Mouse (Mus musculus): ENCODE measurements around the gene Itih4. TPM values are rescaled to one million over a fixed set of nuclear protein-coding genes. Genes with fewer than 3 reads are reported as not detected.

Itih4 gene
- polyA plus RNA-seq, 1 experiment from 2014 or later: not detected

- no peak overlapping the region for H3K4me3 ChIP-seq
- H3K4me2 ChIP-seq (replicated peaks): no peak overlapping the region
- no peaks in the 10 kb centered on the region for H3K36me3 ChIP-seq
- no peaks in the 10 kb centered on the region for H3K4me1 ChIP-seq
- H3K27me3 ChIP-seq: no peaks in the 10 kb centered on the region
- H3K9ac ChIP-seq (replicated peaks): no peak overlapping the region
- no peak for ATAC-seq (ENCODE audit: low FRiP score, low read depth)
- no peaks in the 10 kb centered on the region for H3K9me3 ChIP-seq
- H3K27ac ChIP-seq (replicated peaks): no peak overlapping the region
- WGBS: 89% methylated on average over 5 of the region's 5 CpGs
Observed at GRCm38 (mm10) chr14:30913404-30913803, 27.1 kb downstream of the Itih4 start.

GRCm38 (mm10) chr14:30916516-30916915, 30.2 kb downstream of the Itih4 start:
- H3K4me1 ChIP-seq: no peaks in the 10 kb centered on the region
- no peak overlapping the region for H3K4me3 ChIP-seq
- no peak for ATAC-seq (ENCODE audit: low FRiP score, low read depth)
- WGBS: 90% methylated on average over 1 of the region's 1 CpGs
- no peak overlapping the region for H3K27ac ChIP-seq (replicated peaks)
- no peaks in the 10 kb centered on the region for H3K9me3 ChIP-seq
- H3K9ac ChIP-seq (replicated peaks): no peak overlapping the region
- H3K36me3 ChIP-seq: no peaks in the 10 kb centered on the region
- no peak overlapping the region for H3K4me2 ChIP-seq (replicated peaks)
- H3K27me3 ChIP-seq: no peaks in the 10 kb centered on the region

GRCm38 (mm10) chr14:30922053-30922670, 35.9 kb downstream of the Itih4 start:
- Histone ChIP-seq H3K27ac (replicated peaks) (no peak overlapping the region), H3K4me1 (no peaks in the 10 kb centered on the region), H3K9ac (replicated peaks) (no peak overlapping the region), H3K9me3 (no peaks in the 10 kb centered on the region), H3K27me3 (no peaks in the 10 kb centered on the region), H3K36me3 (no peaks in the 10 kb centered on the region), H3K4me3 (no peak overlapping the region), H3K4me2 (replicated peaks) (no peak overlapping the region)
- WGBS: 58% methylated on average over 8 of the region's 8 CpGs
- ATAC-seq (ENCODE audit: low FRiP score, low read depth): no peak

GRCm38 (mm10) chr14:30923375-30924105, 37.3 kb downstream of the Itih4 start, which contains the start of gene Itih3:
Gene Itih3 (minus strand): TSS chr14:30923760.
- WGBS: 72% methylated on average over 6 of the region's 6 CpGs
- no peak within 1 kb of the TSS for H3K4me3 ChIP-seq
- no peak for ATAC-seq (ENCODE audit: low FRiP score, low read depth)
- no peak within 1 kb of the TSS for H3K9ac ChIP-seq (replicated peaks)
- no peaks in the 10 kb centered on the region for H3K36me3 ChIP-seq
- no peaks in the 10 kb centered on the region for H3K4me1 ChIP-seq
- no peak within 1 kb of the TSS for H3K4me2 ChIP-seq (replicated peaks)
- H3K27me3 ChIP-seq: no peaks in the 10 kb centered on the region
- no peaks in the 10 kb centered on the region for H3K9me3 ChIP-seq
- H3K27ac ChIP-seq (replicated peaks): no peak within 1 kb of the TSS

DNA sequence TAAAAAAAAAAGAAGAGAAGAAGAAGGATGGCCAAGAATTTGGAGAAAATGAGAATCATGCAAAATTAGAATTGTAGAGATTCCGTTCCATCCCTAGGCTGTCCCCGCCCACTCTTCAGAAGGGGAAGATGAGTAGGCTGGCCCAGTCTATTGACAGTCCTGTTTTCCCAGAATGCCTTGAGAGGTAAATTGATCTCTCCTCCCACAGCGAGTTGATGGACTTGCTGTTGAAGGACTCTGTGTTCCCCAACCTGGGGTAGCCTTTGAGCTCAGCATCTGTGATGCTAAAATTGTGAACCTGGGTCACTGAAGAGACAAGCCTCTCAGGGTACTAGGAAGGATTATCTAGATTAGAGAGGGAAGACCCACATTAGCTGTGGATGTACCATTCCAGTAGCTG, 39.2 kb downstream of the Itih4 start:
- WGBS: 98% methylated on average over 3 of the region's 3 CpGs

DNA sequence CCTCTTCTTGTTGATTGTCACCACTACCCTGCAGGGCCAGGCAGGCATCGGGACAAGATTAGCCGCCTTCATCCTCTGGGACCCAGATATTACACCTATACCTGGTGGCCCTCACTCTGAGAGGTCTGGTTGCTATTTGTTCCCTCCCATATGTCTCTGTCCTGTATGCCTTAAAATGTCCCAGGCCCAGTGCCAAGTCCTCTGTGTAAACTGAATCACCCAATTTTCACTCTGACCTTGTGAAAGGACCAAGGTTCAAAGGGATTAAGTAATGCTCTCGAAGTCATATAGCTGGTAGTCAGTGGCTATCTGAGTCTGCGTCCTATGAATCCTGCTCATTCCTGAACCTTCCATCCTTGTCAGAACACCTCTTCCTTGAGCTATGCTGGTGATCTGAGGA, 44.1 kb downstream of the Itih4 start:
- Histone ChIP-seq H3K4me3 (no peak overlapping the region), H3K27ac (replicated peaks) (no peak overlapping the region), H3K9me3 (no peaks in the 10 kb centered on the region), H3K4me1 (no peaks in the 10 kb centered on the region), H3K9ac (replicated peaks) (no peak overlapping the region), H3K4me2 (replicated peaks) (no peak overlapping the region), H3K36me3 (no peaks in the 10 kb centered on the region), H3K27me3 (no peaks in the 10 kb centered on the region)
- no peak for ATAC-seq (ENCODE audit: low FRiP score, low read depth)
- 86% methylated on average over 4 of the region's 4 CpGs for WGBS

More for the DNA sequence above, 39.2 kb downstream of the Itih4 start:
- H3K9ac ChIP-seq (replicated peaks): no peak overlapping the region
- H3K4me3 ChIP-seq: no peak overlapping the region
- no peak overlapping the region for H3K27ac ChIP-seq (replicated peaks)
- no peaks in the 10 kb centered on the region for H3K9me3 ChIP-seq
- no peaks in the 10 kb centered on the region for H3K27me3 ChIP-seq
- no peak for ATAC-seq (ENCODE audit: low FRiP score, low read depth)
- no peak overlapping the region for H3K4me2 ChIP-seq (replicated peaks)
- no peaks in the 10 kb centered on the region for H3K36me3 ChIP-seq
- no peaks in the 10 kb centered on the region for H3K4me1 ChIP-seq

- 86% methylated on average over 9 of the region's 9 CpGs for WGBS
Observed at GRCm38 (mm10) chr14:30933351-30933750, 47.1 kb downstream of the Itih4 start.

DNA sequence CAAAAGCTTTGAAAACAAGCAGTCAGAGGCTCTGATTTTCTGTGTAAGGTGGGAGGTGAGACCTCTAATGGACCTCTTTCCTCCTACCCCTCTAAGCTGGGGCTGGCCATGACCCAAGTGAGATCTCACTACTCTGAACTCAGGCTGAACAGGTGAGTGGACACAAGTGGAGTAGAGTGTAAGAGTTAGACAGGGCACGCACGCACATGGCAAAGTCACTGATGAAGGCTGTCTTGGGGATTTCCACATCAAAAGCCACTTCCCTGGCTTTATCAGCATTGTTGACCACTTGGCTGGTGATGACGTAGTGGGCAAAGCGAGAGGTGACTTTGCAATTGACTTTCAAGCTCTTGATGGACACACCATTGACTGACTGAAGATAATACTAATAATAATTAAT, 56.0 kb downstream of the Itih4 start:
- no peak overlapping the region for H3K4me2 ChIP-seq (replicated peaks)
- no peaks in the 10 kb centered on the region for H3K4me1 ChIP-seq
- H3K27ac ChIP-seq (replicated peaks): no peak overlapping the region
- no peaks in the 10 kb centered on the region for H3K36me3 ChIP-seq
- 88% methylated on average over 4 of the region's 4 CpGs for WGBS
- H3K27me3 ChIP-seq: 0 out of 2 replicates have a peak, but pooled peaks cover 4% of the 10 kb centered on the region
- no peaks in the 10 kb centered on the region for H3K9me3 ChIP-seq
- no peak overlapping the region for H3K9ac ChIP-seq (replicated peaks)
- no peak for ATAC-seq (ENCODE audit: low FRiP score, low read depth)
- no peak overlapping the region for H3K4me3 ChIP-seq

More at GRCm38 (mm10) chr14:30933351-30933750, 47.1 kb downstream of the Itih4 start:
- Histone ChIP-seq H3K4me1 (no peaks in the 10 kb centered on the region), H3K36me3 (no peaks in the 10 kb centered on the region), H3K4me3 (no peak overlapping the region), H3K27ac (replicated peaks) (no peak overlapping the region), H3K27me3 (no peaks in the 10 kb centered on the region), H3K4me2 (replicated peaks) (no peak overlapping the region), H3K9me3 (no peaks in the 10 kb centered on the region), H3K9ac (replicated peaks) (no peak overlapping the region)
- ATAC-seq (ENCODE audit: low FRiP score, low read depth): no peak

- no peak within 1 kb of the TSS for H3K4me3 ChIP-seq
- H3K9ac ChIP-seq (replicated peaks): no peak within 1 kb of the TSS
- no peaks in the 10 kb centered on the region for H3K4me1 ChIP-seq
- H3K27me3 ChIP-seq: 0 out of 2 replicates have a peak, but pooled peaks cover 7% of the 10 kb centered on the region
- no peak within 1 kb of the TSS for H3K4me2 ChIP-seq (replicated peaks)
- H3K36me3 ChIP-seq: no peaks in the 10 kb centered on the region
- no peak within 1 kb of the TSS for H3K27ac ChIP-seq (replicated peaks)
- ATAC-seq (ENCODE audit: low FRiP score, low read depth): no peak
- WGBS: 94% methylated on average over 7 of the region's 7 CpGs
- H3K9me3 ChIP-seq: no peaks in the 10 kb centered on the region
Observed at GRCm38 (mm10) chr14:30943038-30943437, 56.8 kb downstream of the Itih4 start, which contains the start of gene Itih1. Gene Itih1 (minus strand): TSS chr14:30943289.

DNA sequence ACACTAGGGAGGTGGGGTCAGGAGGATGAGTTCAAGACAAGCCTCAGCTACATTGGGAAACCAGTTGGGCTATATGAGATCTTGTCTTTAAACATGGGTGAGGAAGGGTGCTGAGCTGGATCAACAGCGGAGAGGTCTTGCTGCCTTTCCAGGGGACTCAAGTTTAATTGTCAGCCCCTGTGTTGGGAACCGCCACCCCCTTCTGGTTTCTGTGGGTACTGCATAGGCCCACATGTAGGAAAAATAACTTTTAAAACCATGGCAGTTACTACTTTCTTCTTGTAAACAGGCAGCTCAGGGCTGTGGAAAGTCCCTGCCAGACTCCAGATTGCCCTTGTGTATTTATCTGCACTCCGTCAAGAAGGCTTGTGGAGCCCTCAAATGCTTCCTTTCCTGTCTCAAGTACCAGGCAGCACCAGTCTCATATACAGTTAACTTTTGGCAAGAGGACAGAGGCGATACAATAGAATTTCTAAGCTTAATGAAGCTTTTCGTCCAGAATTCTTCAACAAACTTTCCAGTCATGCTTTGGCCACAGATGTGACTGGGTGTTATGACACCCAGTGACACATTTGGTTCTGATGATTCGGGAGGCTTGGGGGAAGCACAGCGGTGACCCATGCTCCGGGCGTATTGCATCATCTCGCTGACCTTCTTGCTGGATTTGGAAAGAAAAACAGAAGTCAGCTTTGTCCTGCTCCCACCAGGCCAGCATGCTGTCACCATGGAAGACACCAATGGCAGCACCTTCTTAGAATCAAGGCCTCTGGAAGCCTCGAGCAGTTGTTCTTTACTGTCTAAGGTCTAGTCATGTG, 57.8 kb downstream of the Itih4 start:
- no peaks in the 10 kb centered on the region for H3K36me3 ChIP-seq
- H3K9me3 ChIP-seq: no peaks in the 10 kb centered on the region
- no peak overlapping the region for H3K4me2 ChIP-seq (replicated peaks)
- H3K4me1 ChIP-seq: no peaks in the 10 kb centered on the region
- no peak for ATAC-seq (ENCODE audit: low FRiP score, low read depth)
- H3K27me3 ChIP-seq: peaks cover 10% of the 10 kb centered on the region; the same call in 1 of the 2 replicates
- no peak overlapping the region for H3K27ac ChIP-seq (replicated peaks)
- H3K4me3 ChIP-seq: no peak overlapping the region
- 68% methylated on average over 11 of the region's 11 CpGs for WGBS
- H3K9ac ChIP-seq (replicated peaks): no peak overlapping the region

DNA sequence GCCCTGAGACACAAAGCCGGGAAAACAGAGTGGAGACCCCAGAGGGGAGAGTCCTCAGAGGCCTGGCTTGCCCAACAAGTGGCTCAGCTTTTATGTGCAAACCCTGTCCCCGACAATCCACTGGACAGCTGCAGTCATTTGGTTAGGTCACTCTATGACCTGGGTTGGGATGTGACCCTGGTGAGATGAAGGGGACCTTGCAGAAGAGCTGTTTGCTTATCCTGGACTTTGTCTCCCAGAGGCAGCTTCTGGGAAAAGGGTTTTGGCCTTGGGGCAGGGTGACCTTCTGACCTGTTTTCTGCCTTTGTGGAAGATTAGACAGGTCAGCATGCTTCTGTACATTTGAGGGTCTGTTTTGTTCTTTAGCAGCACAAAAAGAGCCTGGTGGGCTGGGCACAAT, 58.5 kb downstream of the Itih4 start:
- Histone ChIP-seq H3K4me3 (no peak overlapping the region), H3K27me3 (peaks cover 14% of the 10 kb centered on the region; the same call in 1 of the 2 replicates), H3K36me3 (no peaks in the 10 kb centered on the region), H3K9ac (replicated peaks) (no peak overlapping the region), H3K4me1 (no peaks in the 10 kb centered on the region), H3K27ac (replicated peaks) (no peak overlapping the region), H3K4me2 (replicated peaks) (no peak overlapping the region), H3K9me3 (no peaks in the 10 kb centered on the region)
- WGBS: 60% methylated on average over 2 of the region's 2 CpGs
- ATAC-seq (ENCODE audit: low FRiP score, low read depth): no peak

- H3K36me3 ChIP-seq: peaks cover 3% of the 10 kb centered on the region; the same call in 1 of the 2 replicates
- WGBS: 93% methylated on average over 10 of the region's 10 CpGs
- ATAC-seq (ENCODE audit: low FRiP score, low read depth): no peak
- H3K9me3 ChIP-seq: no peaks in the 10 kb centered on the region
- H3K4me3 ChIP-seq: no peak overlapping the region
- peaks cover 7% of the 10 kb centered on the region for H3K4me1 ChIP-seq
- H3K27me3 ChIP-seq: peaks cover 14% of the 10 kb centered on the region; the same call in 1 of the 2 replicates
- H3K9ac ChIP-seq (replicated peaks): no peak overlapping the region
- H3K27ac ChIP-seq (replicated peaks): no peak overlapping the region
- no peak overlapping the region for H3K4me2 ChIP-seq (replicated peaks)
Observed at GRCm38 (mm10) chr14:30949986-30950385, 63.7 kb downstream of the Itih4 start.

All from midbrain, embryonic 12.5 days (tissue).